Mouse (Mus musculus) MEL (cell line): ENCODE data around the gene Nr2c2ap. TPM values are rescaled to one million over a fixed set of nuclear protein-coding genes. Genes with fewer than 3 reads are reported as not detected.

Experiments used
- DNase-seq: peaks from one replicate; pipeline ENCODE4 v3.0.0; 2011; ENCODE audit warnings: low read depth, low spot score
- H3K27ac ChIP-seq: 2 replicates; pipeline ENCODE4 v1.5.1; 2012; ENCODE audit warnings: low read depth, mild to moderate bottlenecking, control low read depth, low read length, moderate library complexity; ENCODE audit not compliant: control insufficient read depth
- H3K27me3 ChIP-seq, 2 experiments: fragments of 150-350 bp in 1 of 2; sonication (generic) in 1 of 2; 2 replicates each; pipeline ENCODE4 v1.6.1; 2012; ENCODE audit warnings: low read length in 2 of 2, mild to moderate bottlenecking in 2 of 2, improper control_type of control experiment in 1 of 2, moderate library complexity in 1 of 2; ENCODE audit not compliant: insufficient read depth in 2 of 2, control insufficient read depth in 1 of 2
- H3K36me3 ChIP-seq, 2 experiments: 2 replicates each; pipeline ENCODE4 v1.6.1; 2012 to 2014; ENCODE audit warnings: low read length in 2 of 2, improper control_type of control experiment in 1 of 2, inconsistent platforms in 1 of 2, mild to moderate bottlenecking in 1 of 2; ENCODE audit not compliant: insufficient read depth in 2 of 2, control insufficient read depth in 1 of 2
- H3K4me1 ChIP-seq, 2 experiments: fragments of 150-350 bp in 1 of 2; sonication (generic) in 1 of 2; 2 replicates each; pipeline ENCODE4 v1.6.1; 2012; ENCODE audit warnings: low read length in 2 of 2, improper control_type of control experiment in 1 of 2, mild to moderate bottlenecking in 1 of 2; ENCODE audit not compliant: insufficient read depth in 2 of 2, control insufficient read depth in 1 of 2
- H3K4me3 ChIP-seq, 2 experiments: fragments of 150-350 bp in 1 of 2; sonication (generic) in 1 of 2; 2 replicates each; pipeline ENCODE4 v1.5.1; 2012; ENCODE audit warnings: low read depth in 2 of 2, low read length in 2 of 2, mild to moderate bottlenecking in 2 of 2, moderate library complexity in 2 of 2, control low read depth in 1 of 2, improper control_type of control experiment in 1 of 2; ENCODE audit not compliant: control insufficient read depth in 1 of 2, insufficient read depth in 1 of 2
- H3K79me2 ChIP-seq: 2 replicates; pipeline ENCODE4 v1.6.1; 2012; ENCODE audit warnings: mild to moderate bottlenecking, low read length, moderate library complexity; ENCODE audit not compliant: control insufficient read depth, poor library complexity, insufficient read depth
- H3K9ac ChIP-seq: 2 replicates; pipeline ENCODE4 v1.6.1; 2012; ENCODE audit warnings: low read depth, mild to moderate bottlenecking, control low read depth, low read length, moderate library complexity; ENCODE audit not compliant: control insufficient read depth, poor library complexity, severe bottlenecking
- H3K9me3 ChIP-seq: fragments of 150-350 bp; sonication (generic); replicated peaks from 2 replicates; pipeline ENCODE4 v1.6.1; 2012; ENCODE audit warnings: mild to moderate bottlenecking, low read length, improper control_type of control experiment, moderate library complexity; ENCODE audit not compliant: insufficient read depth
- CHD1 ChIP-seq: IDR thresholded peaks from 2 replicates; pipeline ENCODE4 v1.6.1; 2012; ENCODE audit warnings: low read depth, mild to moderate bottlenecking, inconsistent platforms, low read length, improper control_type of control experiment
- CHD2 ChIP-seq: IDR thresholded peaks from 2 replicates; pipeline ENCODE4 v1.6.1; 2011; ENCODE audit warnings: low read length, improper control_type of control experiment
- CTCF ChIP-seq, 3 experiments: IDR thresholded peaks in 2 of 3; conservative IDR thresholded peaks in 1 of 3; 2 replicates each; pipeline ENCODE4 v1.5.1; 2011 to 2012; ENCODE audit warnings: low read length in 3 of 3, low read depth in 2 of 3, mild to moderate bottlenecking in 2 of 3, improper control_type of control experiment in 1 of 3, inconsistent platforms in 1 of 3, mixed read lengths in 1 of 3, moderate library complexity in 1 of 3; ENCODE audit not compliant: control insufficient read depth in 1 of 3, insufficient read depth in 1 of 3, poor library complexity in 1 of 3, severe bottlenecking in 1 of 3
- E2F4 ChIP-seq: IDR thresholded peaks from 2 replicates; pipeline ENCODE4 v1.6.1; 2011; ENCODE audit warnings: low read depth, low read length, improper control_type of control experiment, borderline replicate concordance
- GABPA ChIP-seq: IDR thresholded peaks from 2 replicates; pipeline ENCODE4 v1.6.1; 2012; ENCODE audit warnings: low read depth, mild to moderate bottlenecking, inconsistent platforms, low read length, improper control_type of control experiment, moderate library complexity
- MAFK ChIP-seq: IDR thresholded peaks from 2 replicates; pipeline ENCODE4 v1.6.1; 2011; ENCODE audit warnings: low read depth, mild to moderate bottlenecking, low read length, improper control_type of control experiment, borderline replicate concordance
- MAX ChIP-seq: IDR thresholded peaks from 2 replicates; pipeline ENCODE4 v1.6.1; 2011; ENCODE audit warnings: low read length, improper control_type of control experiment
- MAZ ChIP-seq: IDR thresholded peaks from 2 replicates; pipeline ENCODE4 v1.6.1; 2012; ENCODE audit warnings: low read depth, mild to moderate bottlenecking, inconsistent platforms, low read length, improper control_type of control experiment
- MEF2A ChIP-seq: IDR thresholded peaks from 2 replicates; pipeline ENCODE4 v1.6.1; 2014; ENCODE audit warnings: low read depth, mild to moderate bottlenecking, inconsistent platforms, low read length, improper control_type of control experiment; ENCODE audit not compliant: poor library complexity, insufficient replicate concordance, severe bottlenecking; ENCODE audit errors: extremely low read depth
- MXI1 ChIP-seq: IDR thresholded peaks from 2 replicates; pipeline ENCODE4 v1.6.1; 2011; ENCODE audit warnings: mild to moderate bottlenecking, low read depth, low read length, improper control_type of control experiment
- MYC ChIP-seq: IDR thresholded peaks from 2 replicates; pipeline ENCODE4 v1.6.1; 2011; ENCODE audit warnings: low read depth, mild to moderate bottlenecking, low read length, improper control_type of control experiment, moderate library complexity
- NRF1 ChIP-seq: IDR thresholded peaks from 2 replicates; pipeline ENCODE4 v1.6.1; 2014; ENCODE audit warnings: low read depth, mild to moderate bottlenecking, inconsistent platforms, low read length, improper control_type of control experiment, moderate library complexity; ENCODE audit not compliant: poor library complexity, insufficient read depth, severe bottlenecking
- POLR2A ChIP-seq, 2 experiments: IDR thresholded peaks; 2 replicates each; pipeline ENCODE4 v1.6.1; 2011 to 2012; ENCODE audit warnings: low read length in 2 of 2, mild to moderate bottlenecking in 2 of 2, control low read depth in 1 of 2, improper control_type of control experiment in 1 of 2, low read depth in 1 of 2, moderate library complexity in 1 of 2; ENCODE audit not compliant: control insufficient read depth in 1 of 2, insufficient read depth in 1 of 2, poor library complexity in 1 of 2
- RAD21 ChIP-seq: IDR thresholded peaks from 2 replicates; pipeline ENCODE4 v1.6.1; 2011; ENCODE audit warnings: mild to moderate bottlenecking, low read depth, low read length, improper control_type of control experiment
- RCOR1 ChIP-seq: IDR thresholded peaks from 2 replicates; pipeline ENCODE4 v1.6.1; 2012; ENCODE audit warnings: low read depth, mild to moderate bottlenecking, inconsistent platforms, low read length, improper control_type of control experiment
- SIN3A ChIP-seq: IDR thresholded peaks from 2 replicates; pipeline ENCODE4 v1.6.1; 2012; ENCODE audit warnings: low read length, improper control_type of control experiment, inconsistent platforms
- SMC3 ChIP-seq: IDR thresholded peaks from 2 replicates; pipeline ENCODE4 v1.6.1; 2011; ENCODE audit warnings: low read depth, low read length, improper control_type of control experiment
- TCF12 ChIP-seq: IDR thresholded peaks from 2 replicates; pipeline ENCODE4 v1.6.1; 2014; ENCODE audit warnings: low read depth, mild to moderate bottlenecking, inconsistent platforms, low read length, improper control_type of control experiment, moderate library complexity
- USF1 ChIP-seq: IDR thresholded peaks from 2 replicates; pipeline ENCODE4 v1.6.1; 2014; ENCODE audit warnings: low read depth, mild to moderate bottlenecking, inconsistent platforms, low read length, improper control_type of control experiment, moderate library complexity
- ZC3H11A ChIP-seq: IDR thresholded peaks from 2 replicates; pipeline ENCODE4 v1.6.1; 2012; ENCODE audit warnings: low read depth, mild to moderate bottlenecking, inconsistent platforms, low read length, improper control_type of control experiment
- ZMIZ1 ChIP-seq: IDR thresholded peaks from 2 replicates; pipeline ENCODE4 v1.6.1; 2012; ENCODE audit warnings: low read depth, mild to moderate bottlenecking, inconsistent platforms, low read length, improper control_type of control experiment, moderate library complexity
- ZNF384 ChIP-seq: IDR thresholded peaks from 2 replicates; pipeline ENCODE4 v1.6.1; 2012; ENCODE audit warnings: low read depth, mild to moderate bottlenecking, inconsistent platforms, low read length, improper control_type of control experiment
- polyA plus RNA-seq, 2 experiments: library from polyadenylated mRNA; stranded (reverse) in 1 of 2; unstranded in 1 of 2; fragments of >175 nt in 1 of 2; fragments of >200 nt in 1 of 2; gene quantifications; 2 replicates each; pipeline versions ENCODE4 v1.2.1 to v1.2.4; 2012; ENCODE audit warnings: low replicate concordance in 2 of 2, low read depth in 1 of 2; ENCODE audit not compliant: insufficient read length in 2 of 2, insufficient read depth in 1 of 2, missing spikeins in 1 of 2
- total RNA-seq: library from RNA; depleted of rRNA; stranded (reverse); fragments of 300-350 nt; gene quantifications from 2 replicates; pipeline ENCODE4 v1.2.3, GENCODE M21; 2012

The Nr2c2ap gene
- total and polyA plus RNA-seq, 3 experiments, result 24.6 to 55.7 TPM; not detected in 1

- Histone ChIP-seq H3K79me2 (no peaks in the 10 kb centered on the region; the same call in 1 of the 2 replicates), H3K27ac (no peak overlapping the region), H3K4me1 (peaks cover 2 to 18% of the 10 kb centered on the region in 2 experiments), H3K36me3 (peaks cover 0 to 9% of the 10 kb centered on the region in 2 experiments; a peak in 2 of 4 replicates), H3K27me3 (no peaks in the 10 kb centered on the region), H3K9me3 (no peaks in the 10 kb centered on the region), H3K4me3 (no peak overlapping the region), H3K9ac (no peak overlapping the region)
- no peak for DNase-seq
- TF ChIP-seq CHD1, result no peak
These were observed 28.9 kb downstream of the Nr2c2ap start for GRCm38 (mm10) chr8:70160015-70160414.

DNA sequence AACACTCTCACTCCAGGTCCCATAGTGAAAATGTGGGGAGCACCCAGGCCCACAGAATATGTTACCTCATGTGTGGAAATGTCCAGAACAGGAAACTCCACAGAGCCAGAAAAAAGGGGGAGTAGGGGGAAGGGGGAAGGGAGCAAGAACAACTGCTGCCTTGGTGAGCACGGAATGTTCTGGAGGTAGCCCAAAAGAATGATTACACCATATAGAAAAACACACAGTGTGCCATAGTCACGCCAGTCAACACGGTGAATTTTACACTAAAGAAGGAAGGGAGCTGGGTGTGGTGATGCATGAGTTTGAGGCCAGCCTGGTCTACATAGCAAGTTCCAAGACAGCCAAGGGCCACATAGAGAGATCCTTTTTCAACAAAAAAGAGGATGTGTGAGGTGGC lies 32.2 kb downstream of the Nr2c2ap start:
- H3K4me1 ChIP-seq, result peaks cover 2 to 13% of the 10 kb centered on the region in 2 experiments; a peak in 3 of 4 replicates
- no peak for TF ChIP-seq SIN3A
- TF ChIP-seq ZMIZ1, result no peak
- TF ChIP-seq TCF12, result no peak
- no peak for TF ChIP-seq MXI1
- no peak for TF ChIP-seq NRF1
- TF ChIP-seq RCOR1, result no peak
- no peak for TF ChIP-seq USF1
- TF ChIP-seq MEF2A, result no peak
- no peak for TF ChIP-seq CHD1
- TF ChIP-seq CHD2, result no peak
- no peak for TF ChIP-seq MYC
- TF ChIP-seq E2F4, result no peak
- no peak overlapping the region for H3K27ac ChIP-seq
- no peaks in the 10 kb centered on the region for H3K27me3 ChIP-seq
- no peak for DNase-seq
- no peak overlapping the region for H3K9ac ChIP-seq
- no peaks in the 10 kb centered on the region; the same call in 1 of the 2 replicates for H3K79me2 ChIP-seq
- H3K4me3 ChIP-seq, result no peak overlapping the region
- H3K36me3 ChIP-seq, result peaks cover 0 to 9% of the 10 kb centered on the region in 2 experiments; a peak in 2 of 4 replicates
- H3K9me3 ChIP-seq, result no peaks in the 10 kb centered on the region

DNA sequence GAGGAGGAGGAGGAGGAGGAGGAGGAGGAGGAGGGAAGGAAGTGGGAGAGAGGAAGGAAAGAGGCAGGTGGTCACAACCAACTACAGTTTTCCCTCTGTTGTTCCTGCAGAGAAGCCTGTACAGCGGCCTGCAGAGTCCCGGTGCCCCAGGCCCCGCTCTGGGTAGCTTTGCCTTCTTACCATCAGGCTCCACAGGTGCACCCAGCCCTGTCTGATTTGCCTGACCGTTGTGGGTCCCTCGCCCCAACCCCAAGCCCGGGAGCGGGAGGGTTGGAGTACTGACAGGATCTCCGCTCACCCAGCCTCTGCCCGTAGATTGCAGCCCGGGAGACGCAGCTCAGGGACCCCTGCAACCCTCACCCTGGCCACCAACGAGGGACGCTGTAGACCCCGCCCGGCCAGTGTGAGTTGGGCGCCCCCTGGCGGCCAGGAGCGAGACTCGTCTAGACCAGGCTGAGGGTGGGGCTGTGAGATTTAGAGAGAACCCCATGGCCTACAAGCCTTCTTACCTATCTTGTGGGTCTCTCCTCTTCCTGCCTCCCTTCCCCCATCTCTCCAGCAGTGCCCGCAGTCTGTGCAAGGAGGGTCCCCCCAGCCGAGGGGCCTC lies 35.5 kb downstream of the Nr2c2ap start:
- 0 out of 2 replicates have a peak overlapping the region, but pooled peaks have one; percentile 47 for H3K9ac ChIP-seq
- H3K27me3 ChIP-seq, result no peaks in the 10 kb centered on the region
- H3K4me1 ChIP-seq, result peaks cover 0 to 7% of the 10 kb centered on the region in 2 experiments; a peak in 2 of 4 replicates
- TF ChIP-seq CHD1, result no peak
- peak; percentile 83 to 86 (median 84) for TF ChIP-seq CTCF (IDR thresholded peaks at IDR 0.05 in 2 of 3, conservative IDR thresholded peaks at IDR 0.05 in 1 of 3; ENCODE audit: control insufficient read depth in 1 of 3, insufficient read depth in 1 of 3, low read depth in 2 of 3, low read length in 3 of 3, poor library complexity in 1 of 3, severe bottlenecking in 1 of 3)
- no peak for TF ChIP-seq SIN3A
- TF ChIP-seq ZC3H11A, result peak; percentile 58
- peak; percentile 76 for TF ChIP-seq RAD21
- no peak for TF ChIP-seq ZNF384
- TF ChIP-seq MAX, result no peak
- TF ChIP-seq POLR2A (IDR thresholded peaks at IDR 0.05; ENCODE audit: control insufficient read depth in 1 of 2, insufficient read depth in 1 of 2, low read depth in 1 of 2, low read length in 2 of 2, poor library complexity in 1 of 2), result no peak
- TF ChIP-seq SMC3, result peak; percentile 78
- TF ChIP-seq MAFK, result no peak
- TF ChIP-seq GABPA, result no peak
- peak; percentile 84; the same call in 1 of the 2 replicates for TF ChIP-seq MAZ
- TF ChIP-seq E2F4, result no peak
- no peak overlapping the region; a peak in 1 of 4 replicates for H3K4me3 ChIP-seq
- no peak overlapping the region for H3K27ac ChIP-seq
- no peaks in the 10 kb centered on the region for H3K79me2 ChIP-seq
- DNase-seq, result peak; percentile 70
- H3K9me3 ChIP-seq, result no peaks in the 10 kb centered on the region
- H3K36me3 ChIP-seq, result 0 out of 4 replicates have a peak, but pooled peaks cover 0 to under 1% of the 10 kb centered on the region in 2 experiments
